Mouse (Mus musculus): ENCODE data around the gene Pde4d.
A peak's percentile ranks its signal among the peaks of the same experiment; 100 is the strongest.

DNA sequence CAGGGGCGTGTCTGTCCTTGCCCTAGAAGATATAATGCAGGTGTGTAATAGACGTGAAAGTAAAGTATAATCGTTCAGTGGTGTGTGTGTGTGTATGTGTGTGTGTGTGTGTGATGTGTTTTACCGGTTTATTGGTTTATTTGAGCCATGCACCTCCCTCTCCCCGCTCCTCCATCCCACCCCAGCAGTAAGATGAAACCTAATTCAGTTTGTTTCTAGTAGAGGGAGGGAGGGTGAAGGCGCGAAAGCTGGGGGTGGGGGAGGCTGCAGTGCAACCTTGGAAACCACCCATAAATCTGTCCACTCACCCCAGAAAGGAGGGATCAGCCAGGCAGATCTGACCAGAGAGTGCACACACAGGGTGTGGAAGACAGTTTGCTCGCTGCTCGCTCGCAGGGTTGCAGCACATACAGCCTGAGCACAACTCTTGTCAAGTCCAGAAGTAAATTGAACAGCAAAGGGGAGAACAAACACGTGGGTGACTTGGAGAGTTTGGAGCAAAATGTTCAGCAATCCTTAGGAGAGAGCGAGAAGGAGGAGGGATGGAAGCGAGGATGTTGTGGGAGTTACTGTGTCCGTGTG, 667.6 kb downstream of the Pde4d start:
- TF ChIP-seq POLR2A (IDR thresholded peaks at IDR 0.05; ENCODE audit: extremely low read depth, insufficient read depth, low read length) (0 out of 2 replicates have a peak, but pooled peaks have one; percentile 35), CTCF (IDR thresholded peaks at IDR 0.05; ENCODE audit: extremely low read depth, insufficient read depth, low read length) (no peak)
